Mouse (Mus musculus): Measurements from ENCODE around the gene Cln3. TPM values are rescaled to one million over a fixed set of nuclear protein-coding genes. Genes with fewer than 3 reads are reported as not detected.

Cln3 gene
- 83.6 TPM for polyA plus RNA-seq (2017; shearing (Covaris generic))

GRCm38 (mm10) chr7:126585717-126586116, at the start of gene Cln3:
TSS of gene Cln3 (minus strand) at chr7:126585817.

GRCm38 (mm10) chr7:126630824-126631518, 45.4 kb upstream of the Cln3 start, which contains the start of gene Nupr1:
TSS of gene Nupr1 (minus strand) at chr7:126630861.

GRCm38 (mm10) chr7:126594862-126595561, 9.4 kb upstream of the Cln3 start, which contains the start of gene Il27:
TSS of gene Il27 (minus strand) at chr7:126594941.

GRCm38 (mm10) chr7:126584506-126584977, 1.1 kb downstream of the Cln3 start, which contains the start of gene Apobr:
TSS of gene Apobr (plus strand) at chr7:126584942.

GRCm38 (mm10) chr7:126566094-126566765, 19.4 kb downstream of the Cln3 start, which contains the start of gene Eif3c:
TSS of gene Eif3c (minus strand) at chr7:126566411.

Other genes starting within 250 kb of the Cln3 start
- 675 TPM for gene Lat, start 216.2 kb downstream of the Cln3 start, polyA plus RNA-seq (2017; shearing (Covaris generic))
- gene Spns1, start 208.4 kb downstream of the Cln3 start, polyA plus RNA-seq (2017; shearing (Covaris generic)): 33.0 TPM
- gene Nfatc2ip, start 189.1 kb downstream of the Cln3 start, polyA plus RNA-seq (2017; shearing (Covaris generic)): 5.9 TPM
- gene Cd19, start 170.9 kb downstream of the Cln3 start, polyA plus RNA-seq (2017; shearing (Covaris generic)): not detected
- gene Rabep2, start 157.1 kb downstream of the Cln3 start, polyA plus RNA-seq (2017; shearing (Covaris generic)): 40.4 TPM
- 0.39 TPM for gene Atp2a1, start 122.7 kb downstream of the Cln3 start, polyA plus RNA-seq (2017; shearing (Covaris generic))
- gene Sh2b1, start 110.4 kb downstream of the Cln3 start, polyA plus RNA-seq (2017; shearing (Covaris generic)): 58.6 TPM
- 66.5 TPM for gene Tufm, start 98.5 kb downstream of the Cln3 start, polyA plus RNA-seq (2017; shearing (Covaris generic))
- gene Atxn2l, start 82.4 kb downstream of the Cln3 start, polyA plus RNA-seq (2017; shearing (Covaris generic)): 118 TPM
- gene Eif3c, start 19.4 kb downstream of the Cln3 start, polyA plus RNA-seq (2017; shearing (Covaris generic)): 142 TPM
- gene Apobr, start 875 bp downstream of the Cln3 start, polyA plus RNA-seq (2017; shearing (Covaris generic)): 3.4 TPM
- not detected for gene Il27, start 9.1 kb upstream of the Cln3 start, polyA plus RNA-seq (2017; shearing (Covaris generic))
- not detected for gene Nupr1, start 45.0 kb upstream of the Cln3 start, polyA plus RNA-seq (2017; shearing (Covaris generic))
- gene Sgf29, start 63.5 kb upstream of the Cln3 start, polyA plus RNA-seq (2017; shearing (Covaris generic)): 62.4 TPM
- gene Sult1a1, start 90.6 kb upstream of the Cln3 start, polyA plus RNA-seq (2017; shearing (Covaris generic)): not detected
- gene Bola2, start 109.6 kb upstream of the Cln3 start, polyA plus RNA-seq (2017; shearing (Covaris generic)): 70.2 TPM
- gene Slx1b, start 110.0 kb upstream of the Cln3 start, polyA plus RNA-seq (2017; shearing (Covaris generic)): 2.2 TPM
- gene Coro1a, start 122.0 kb upstream of the Cln3 start, polyA plus RNA-seq (2017; shearing (Covaris generic)): 1,641 TPM
- gene Mapk3, start 173.8 kb upstream of the Cln3 start, polyA plus RNA-seq (2017; shearing (Covaris generic)): 20.2 TPM
- not detected for gene Gdpd3, start 180.5 kb upstream of the Cln3 start, polyA plus RNA-seq (2017; shearing (Covaris generic))
- gene Ypel3, start 191.1 kb upstream of the Cln3 start, polyA plus RNA-seq (2017; shearing (Covaris generic)): 370 TPM
- 2.2 TPM for gene Tbx6, start 195.7 kb upstream of the Cln3 start, polyA plus RNA-seq (2017; shearing (Covaris generic))
- gene Ppp4c, start 206.7 kb upstream of the Cln3 start, polyA plus RNA-seq (2017; shearing (Covaris generic)): 384 TPM
- not detected for gene Fam57b, start 211.9 kb upstream of the Cln3 start, polyA plus RNA-seq (2017; shearing (Covaris generic))
- gene 4930451I11Rik, start 245.8 kb upstream of the Cln3 start, polyA plus RNA-seq (2017; shearing (Covaris generic)): not detected